Mouse (Mus musculus): Measurements from ENCODE around the gene Rbfox3. TPM values are rescaled to one million over a fixed set of nuclear protein-coding genes. Genes with fewer than 3 reads are reported as not detected.

Gene Rbfox3
- polyA plus RNA-seq, 2 experiments = 0.08 to 0.17 TPM

DNA sequence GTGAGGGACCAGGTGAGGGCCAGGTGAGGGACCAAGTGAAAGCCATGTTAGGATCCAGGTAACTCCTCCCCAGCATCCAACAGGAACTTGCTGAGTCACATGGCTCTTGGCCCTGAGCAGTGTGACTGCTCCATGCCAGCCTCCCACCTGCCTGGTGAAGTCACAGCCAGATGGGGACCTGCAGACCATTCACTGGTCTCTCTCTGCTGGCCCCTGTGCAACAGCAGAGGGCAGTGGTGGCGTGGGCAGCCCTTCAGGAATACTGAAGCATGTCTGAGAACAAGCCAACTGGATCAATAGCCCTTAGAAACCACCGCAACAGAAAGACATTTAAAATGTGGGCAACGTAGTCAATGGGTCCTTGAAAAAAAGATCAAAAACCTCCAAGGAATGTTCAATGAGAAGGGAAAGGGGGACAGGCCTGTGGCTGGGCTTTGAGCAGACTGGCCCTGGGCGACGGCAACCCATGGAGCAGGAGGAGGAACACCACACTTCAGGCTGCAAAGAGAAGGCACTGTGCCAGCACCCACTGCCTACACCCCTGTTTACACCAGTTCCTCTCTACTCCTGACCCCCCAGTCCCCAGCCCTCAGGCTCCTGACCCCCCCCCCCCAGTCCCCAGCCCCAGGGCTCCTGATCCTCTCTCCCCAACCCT, 36.0 kb downstream of the Rbfox3 start:
- TF ChIP-seq EP300 (IDR thresholded peaks at IDR 0.05; ENCODE audit: low read depth) (no peak), CTCF (IDR thresholded peaks at IDR 0.05; ENCODE audit: low read depth) (no peak)
- DNase-seq (ENCODE audit: low read depth in 3 of 3, low spot score in 3 of 3) = no peak
- no peak for ATAC-seq (ENCODE audit: insufficient read depth)
- H3K4me2 ChIP-seq (ENCODE audit: low read depth) = no peak overlapping the region
- H3K9ac ChIP-seq (replicated peaks) = no peak overlapping the region
- no peak overlapping the region for H3K27ac ChIP-seq
- no peaks in the 10 kb centered on the region for H3K27me3 ChIP-seq (ENCODE audit: control insufficient read depth, insufficient read depth, low read length)
- no peaks in the 10 kb centered on the region for H3K4me1 ChIP-seq (replicated peaks; ENCODE audit: control insufficient read depth in 2 of 2, insufficient read depth in 2 of 2, low read length in 1 of 2)
- H3K4me3 ChIP-seq (ENCODE audit: insufficient read depth in 1 of 2, low read depth in 2 of 2, low read length in 2 of 2) = no peak overlapping the region
- no peaks in the 10 kb centered on the region for H3K9me3 ChIP-seq (ENCODE audit: control insufficient read depth, low read length)
- WGBS (ENCODE audit: insufficient replicate concordance) = 60% methylated on average over 3 of the region's 5 CpGs
- H3K36me3 ChIP-seq (replicated peaks; ENCODE audit: control insufficient read depth, insufficient read depth, low read depth) = no peaks in the 10 kb centered on the region

GRCm38 (mm10) chr11:118874487-118875095, 36.8 kb downstream of the Rbfox3 start:
- DNase-seq (ENCODE audit: low read depth in 3 of 3, low spot score in 3 of 3) = no peak
- TF ChIP-seq CTCF (IDR thresholded peaks at IDR 0.05; ENCODE audit: low read depth) (no peak), EP300 (IDR thresholded peaks at IDR 0.05; ENCODE audit: low read depth) (no peak)
- no peak overlapping the region for H3K4me3 ChIP-seq (ENCODE audit: insufficient read depth in 1 of 2, low read depth in 2 of 2, low read length in 2 of 2)
- H3K9ac ChIP-seq (replicated peaks) = no peak overlapping the region
- no peak overlapping the region for H3K4me2 ChIP-seq (ENCODE audit: low read depth)
- no peaks in the 10 kb centered on the region for H3K4me1 ChIP-seq (replicated peaks; ENCODE audit: control insufficient read depth in 2 of 2, insufficient read depth in 2 of 2, low read length in 1 of 2)
- H3K36me3 ChIP-seq (replicated peaks; ENCODE audit: control insufficient read depth, insufficient read depth, low read depth) = no peaks in the 10 kb centered on the region
- H3K27me3 ChIP-seq (ENCODE audit: control insufficient read depth, insufficient read depth, low read length) = no peaks in the 10 kb centered on the region
- 33% methylated on average over 7 of the region's 7 CpGs for WGBS (ENCODE audit: insufficient replicate concordance)
- ATAC-seq (ENCODE audit: insufficient read depth) = no peak
- H3K9me3 ChIP-seq (ENCODE audit: control insufficient read depth, low read length) = no peaks in the 10 kb centered on the region
- H3K27ac ChIP-seq = no peak overlapping the region

DNA sequence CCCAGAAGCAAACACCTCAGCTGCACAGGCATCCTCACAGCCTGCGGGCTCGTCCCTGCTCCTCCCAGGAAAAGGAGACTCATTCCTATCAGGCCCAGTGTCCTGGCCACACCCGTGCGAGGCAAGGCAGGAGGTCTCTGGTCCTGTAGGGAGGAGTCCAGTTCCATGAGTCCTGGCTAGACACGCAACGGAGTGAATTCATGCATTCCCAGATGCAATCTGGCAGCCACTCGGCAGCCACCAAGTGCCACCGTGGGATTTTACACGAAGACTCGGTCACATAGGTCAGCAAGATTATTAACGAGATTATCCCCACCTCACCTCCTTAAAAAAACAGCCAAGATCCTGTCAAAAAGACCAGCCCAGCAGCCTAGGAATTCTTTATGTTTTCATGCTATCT, 37.4 kb downstream of the Rbfox3 start:
- WGBS (ENCODE audit: insufficient replicate concordance) = 70% methylated on average over 11 of the region's 11 CpGs
- Histone ChIP-seq H3K27me3 (ENCODE audit: control insufficient read depth, insufficient read depth, low read length) (no peaks in the 10 kb centered on the region), H3K4me3 (ENCODE audit: insufficient read depth in 1 of 2, low read depth in 2 of 2, low read length in 2 of 2) (no peak overlapping the region), H3K27ac (no peak overlapping the region), H3K9me3 (ENCODE audit: control insufficient read depth, low read length) (no peaks in the 10 kb centered on the region), H3K4me2 (ENCODE audit: low read depth) (no peak overlapping the region), H3K36me3 (replicated peaks; ENCODE audit: control insufficient read depth, insufficient read depth, low read depth) (no peaks in the 10 kb centered on the region), H3K4me1 (replicated peaks; ENCODE audit: control insufficient read depth in 2 of 2, insufficient read depth in 2 of 2, low read length in 1 of 2) (no peaks in the 10 kb centered on the region), H3K9ac (replicated peaks) (no peak overlapping the region)
- DNase-seq (ENCODE audit: low read depth in 3 of 3, low spot score in 3 of 3) = no peak
- TF ChIP-seq CTCF (IDR thresholded peaks at IDR 0.05; ENCODE audit: low read depth) (no peak), EP300 (IDR thresholded peaks at IDR 0.05; ENCODE audit: low read depth) (no peak)
- no peak for ATAC-seq (ENCODE audit: insufficient read depth)

GRCm38 (mm10) chr11:118871527-118871926, 39.9 kb downstream of the Rbfox3 start:
- WGBS (ENCODE audit: insufficient replicate concordance) = 58% methylated on average over 10 of the region's 10 CpGs
- ATAC-seq (ENCODE audit: insufficient read depth) = no peak

GRCm38 (mm10) chr11:118863360-118863759, 48.0 kb downstream of the Rbfox3 start:
- TF ChIP-seq CTCF (IDR thresholded peaks at IDR 0.05; ENCODE audit: low read depth) = no peak
- TF ChIP-seq EP300 (IDR thresholded peaks at IDR 0.05; ENCODE audit: low read depth) = no peak
- no peaks in the 10 kb centered on the region for H3K36me3 ChIP-seq (replicated peaks; ENCODE audit: control insufficient read depth, insufficient read depth, low read depth)
- no peak overlapping the region for H3K9ac ChIP-seq (replicated peaks)
- H3K4me3 ChIP-seq (ENCODE audit: insufficient read depth in 1 of 2, low read depth in 2 of 2, low read length in 2 of 2) = no peak overlapping the region
- H3K4me1 ChIP-seq (replicated peaks; ENCODE audit: control insufficient read depth in 2 of 2, insufficient read depth in 2 of 2, low read length in 1 of 2) = no peaks in the 10 kb centered on the region
- H3K4me2 ChIP-seq (ENCODE audit: low read depth) = no peak overlapping the region
- 48% methylated on average over 3 of the region's 3 CpGs for WGBS (ENCODE audit: insufficient replicate concordance)
- no peak overlapping the region for H3K27ac ChIP-seq
- ATAC-seq (ENCODE audit: insufficient read depth) (no peak), DNase-seq (ENCODE audit: low read depth in 3 of 3, low spot score in 3 of 3) (no peak)
- H3K9me3 ChIP-seq (ENCODE audit: control insufficient read depth, low read length) = no peaks in the 10 kb centered on the region
- H3K27me3 ChIP-seq (ENCODE audit: control insufficient read depth, insufficient read depth, low read length) = no peaks in the 10 kb centered on the region

More at GRCm38 (mm10) chr11:118871527-118871926, 39.9 kb downstream of the Rbfox3 start:
- DNase-seq (ENCODE audit: low read depth in 3 of 3, low spot score in 3 of 3) = no peak
- no peaks in the 10 kb centered on the region for H3K27me3 ChIP-seq (ENCODE audit: control insufficient read depth, insufficient read depth, low read length)
- H3K9ac ChIP-seq (replicated peaks) = no peak overlapping the region
- H3K9me3 ChIP-seq (ENCODE audit: control insufficient read depth, low read length) = no peaks in the 10 kb centered on the region
- H3K4me2 ChIP-seq (ENCODE audit: low read depth) = no peak overlapping the region
- no peak overlapping the region for H3K4me3 ChIP-seq (ENCODE audit: insufficient read depth in 1 of 2, low read depth in 2 of 2, low read length in 2 of 2)
- no peaks in the 10 kb centered on the region for H3K4me1 ChIP-seq (replicated peaks; ENCODE audit: control insufficient read depth in 2 of 2, insufficient read depth in 2 of 2, low read length in 1 of 2)
- TF ChIP-seq EP300 (IDR thresholded peaks at IDR 0.05; ENCODE audit: low read depth) = no peak
- TF ChIP-seq CTCF (IDR thresholded peaks at IDR 0.05; ENCODE audit: low read depth) = no peak
- no peak overlapping the region for H3K27ac ChIP-seq
- H3K36me3 ChIP-seq (replicated peaks; ENCODE audit: control insufficient read depth, insufficient read depth, low read depth) = no peaks in the 10 kb centered on the region

All from liver, embryonic 14.5 days (tissue).